Mouse (Mus musculus): Measurements from ENCODE around the gene Pax5.

Pax5 gene

GRCm38 (mm10) chr4:44669485-44670181 is 40.7 kb downstream of the Pax5 start:
- DNase-seq (ENCODE audit: extremely low read depth, low read depth, low spot score), result no peak

- DNase-seq (ENCODE audit: extremely low read depth, low read depth, low spot score), result no peak
Observed at GRCm38 (mm10) chr4:44668574-44668973, 41.7 kb downstream of the Pax5 start.

- DNase-seq (ENCODE audit: extremely low read depth, low read depth, low spot score), result no peak
Observed at GRCm38 (mm10) chr4:44668172-44668571, 42.1 kb downstream of the Pax5 start.

- no peak for DNase-seq (ENCODE audit: extremely low read depth, low read depth, low spot score)
Observed at GRCm38 (mm10) chr4:44667369-44667768, 42.9 kb downstream of the Pax5 start.

- no peak for DNase-seq (ENCODE audit: extremely low read depth, low read depth, low spot score)
Observed at GRCm38 (mm10) chr4:44664767-44665056, 45.6 kb downstream of the Pax5 start.

- DNase-seq (ENCODE audit: extremely low read depth, low read depth, low spot score), result no peak
Observed at GRCm38 (mm10) chr4:44664004-44664766, 46.1 kb downstream of the Pax5 start.

GRCm38 (mm10) chr4:44663489-44663888 is 46.8 kb downstream of the Pax5 start:
- DNase-seq (ENCODE audit: extremely low read depth, low read depth, low spot score), result no peak

GRCm38 (mm10) chr4:44645181-44645580 is 65.1 kb downstream of the Pax5 start:
- no peak for DNase-seq (ENCODE audit: extremely low read depth, low read depth, low spot score)

- no peak for DNase-seq (ENCODE audit: extremely low read depth, low read depth, low spot score)
Observed at GRCm38 (mm10) chr4:44641831-44642587, 68.3 kb downstream of the Pax5 start.

- DNase-seq (ENCODE audit: extremely low read depth, low read depth, low spot score), result no peak
Observed at GRCm38 (mm10) chr4:44635618-44636017, 74.7 kb downstream of the Pax5 start.

- DNase-seq (ENCODE audit: extremely low read depth, low read depth, low spot score), result no peak
Observed at GRCm38 (mm10) chr4:44633694-44634524, 76.4 kb downstream of the Pax5 start.

GRCm38 (mm10) chr4:44630059-44630458 is 80.2 kb downstream of the Pax5 start:
- DNase-seq (ENCODE audit: extremely low read depth, low read depth, low spot score), result no peak

GRCm38 (mm10) chr4:44627890-44628289 is 82.4 kb downstream of the Pax5 start:
- no peak for DNase-seq (ENCODE audit: extremely low read depth, low read depth, low spot score)

GRCm38 (mm10) chr4:44625108-44625424 is 85.2 kb downstream of the Pax5 start:
- DNase-seq (ENCODE audit: extremely low read depth, low read depth, low spot score), result no peak

- DNase-seq (ENCODE audit: extremely low read depth, low read depth, low spot score), result no peak
Observed at GRCm38 (mm10) chr4:44624232-44625107, 85.8 kb downstream of the Pax5 start.

- no peak for DNase-seq (ENCODE audit: extremely low read depth, low read depth, low spot score)
Observed at GRCm38 (mm10) chr4:44623435-44623727, 86.9 kb downstream of the Pax5 start.

- DNase-seq (ENCODE audit: extremely low read depth, low read depth, low spot score), result no peak
Observed at GRCm38 (mm10) chr4:44622682-44623434, 87.4 kb downstream of the Pax5 start.

- no peak for DNase-seq (ENCODE audit: extremely low read depth, low read depth, low spot score)
Observed at GRCm38 (mm10) chr4:44620241-44620640, 90.0 kb downstream of the Pax5 start.

- no peak for DNase-seq (ENCODE audit: extremely low read depth, low read depth, low spot score)
Observed at GRCm38 (mm10) chr4:44614066-44614667, 96.1 kb downstream of the Pax5 start.

Measured in fat pad, adult 2 months (tissue).